Mouse (Mus musculus) thymus, postnatal 0 days (tissue): Measurements from ENCODE around the gene Il3. TPM values are rescaled to one million over a fixed set of nuclear protein-coding genes. Genes with fewer than 3 reads are reported as not detected.

Source experiments
- DNase-seq: peaks from one replicate; pipeline ENCODE4 v3.0.0-alpha.2; 2015; ENCODE audit warnings: low spot score
- polyA plus RNA-seq: library from polyadenylated mRNA; unstranded; fragments of >200 nt; fragmentation: Nextera tagmentation; extraction: Ambion mirVana; gene quantifications from 2 replicates; pipeline ENCODE4 v1.2.1, GENCODE M21; 2015

The Il3 gene
- polyA plus RNA-seq, 1 experiment from 2014 or later = 0.23 TPM

- no peak for DNase-seq
Observed at GRCm38 (mm10) chr11:54287821-54288453, 20.9 kb upstream of the Il3 start.

GRCm38 (mm10) chr11:54271437-54271949 is 4.4 kb upstream of the Il3 start:
- DNase-seq = no peak

- DNase-seq = no peak
Observed at GRCm38 (mm10) chr11:54269191-54269896, 2.3 kb upstream of the Il3 start.

- peak; percentile 74 for DNase-seq
Observed at GRCm38 (mm10) chr11:54264542-54264941, 2.5 kb downstream of the Il3 start.

GRCm38 (mm10) chr11:54263405-54264031 is 3.6 kb downstream of the Il3 start:
- peak; percentile 33 for DNase-seq

GRCm38 (mm10) chr11:54256624-54257376 is 10.3 kb downstream of the Il3 start:
- DNase-seq = peak; percentile 71

GRCm38 (mm10) chr11:54254114-54254513 is 13.0 kb downstream of the Il3 start:
- DNase-seq = peak; percentile 42

GRCm38 (mm10) chr11:54250575-54250974 is 16.5 kb downstream of the Il3 start:
- no peak for DNase-seq

- no peak for DNase-seq
Observed at GRCm38 (mm10) chr11:54249748-54250147, 17.3 kb downstream of the Il3 start.

- DNase-seq = peak; percentile 9
Observed at GRCm38 (mm10) chr11:54248940-54249717, 17.9 kb downstream of the Il3 start, which contains the start of gene Csf2. Csf2 (minus strand) TSS chr11:54249667.

- no peak for DNase-seq
Observed at GRCm38 (mm10) chr11:54247251-54247950, 19.7 kb downstream of the Il3 start.

GRCm38 (mm10) chr11:54244465-54244864 is 22.6 kb downstream of the Il3 start:
- no peak for DNase-seq

- no peak for DNase-seq
Observed at GRCm38 (mm10) chr11:54242494-54242893, 24.6 kb downstream of the Il3 start.

GRCm38 (mm10) chr11:54236939-54237338 is 30.1 kb downstream of the Il3 start:
- DNase-seq = no peak

- DNase-seq = no peak
Observed at GRCm38 (mm10) chr11:54227478-54227877, 39.6 kb downstream of the Il3 start.

GRCm38 (mm10) chr11:54224475-54224986 is 42.5 kb downstream of the Il3 start:
- no peak for DNase-seq

- DNase-seq = no peak
Observed at GRCm38 (mm10) chr11:54223637-54224474, 43.2 kb downstream of the Il3 start.

GRCm38 (mm10) chr11:54219903-54220740 is 47.0 kb downstream of the Il3 start:
- no peak for DNase-seq
